In genomic region chr11:72354971-72355728, GRCm38 (mm10) we compare ENCODE assay signal across 8 mouse cellular contexts. TPM values are rescaled to one million over a fixed set of nuclear protein-coding genes. Genes with fewer than 3 reads are reported as not detected.
DNase-seq lines count a peak whose midpoint lies in the region; ATAC-seq and TF ChIP-seq lines count a peak whose summit lies in the region.

No protein-coding gene starts in this region.

- 0 out of 2 replicates have a peak, but pooled peaks have one; percentile 43 for ATAC-seq in forebrain, embryonic 13.5 days
- peak; percentile 65; the same call in 1 of the 2 replicates for ATAC-seq in lung, embryonic 16.5 days (ENCODE audit: low read depth)

- no peaks in the 10 kb centered on the region for H3K36me3 ChIP-seq in ES-Bruce4 (ENCODE audit: control insufficient read depth, insufficient read depth, low read length, poor library complexity, severe bottlenecking)
- H3K36me3 ChIP-seq in forebrain, embryonic 13.5 days (ENCODE audit: poor library complexity, severe bottlenecking) = no peaks in the 10 kb centered on the region
- no peaks in the 10 kb centered on the region for H3K36me3 ChIP-seq in lung, embryonic 16.5 days (ENCODE audit: control insufficient read depth, insufficient read depth, low read length)

- peak; percentile 97 for TF ChIP-seq CTCF in ES-Bruce4 (IDR thresholded peaks at IDR 0.05; ENCODE audit: low read depth, low read length)
- peak; percentile 85 for TF ChIP-seq CTCF in brain, embryonic 14.5 days (IDR thresholded peaks at IDR 0.05; ENCODE audit: borderline replicate concordance, extremely low read depth, insufficient read depth, insufficient read length)

- no peak for TF ChIP-seq POLR2A in ES-Bruce4 (IDR thresholded peaks at IDR 0.05; ENCODE audit: insufficient read depth, low read length)
- TF ChIP-seq POLR2A in brain, embryonic 14.5 days (IDR thresholded peaks at IDR 0.05; ENCODE audit: borderline replicate concordance, extremely low read depth, insufficient read depth, insufficient read length, poor library complexity, severe bottlenecking) = no peak

- peak overlapping the region; percentile 6; the same call in 1 of the 2 replicates for H3K4me3 ChIP-seq in ES-Bruce4 (ENCODE audit: low read depth, low read length)
- H3K4me3 ChIP-seq in forebrain, embryonic 13.5 days = no peak overlapping the region
- no peak overlapping the region for H3K4me3 ChIP-seq in lung, embryonic 16.5 days (ENCODE audit: low read length)

- no peaks in the 10 kb centered on the region for H3K27me3 ChIP-seq in ES-Bruce4 (ENCODE audit: control insufficient read depth, insufficient read depth, low read length, poor library complexity, severe bottlenecking)
- H3K27me3 ChIP-seq in forebrain, embryonic 13.5 days = no peaks in the 10 kb centered on the region
- no peaks in the 10 kb centered on the region for H3K27me3 ChIP-seq in lung, embryonic 16.5 days (ENCODE audit: control insufficient read depth, insufficient read depth, low read depth, low read length)

- WGBS in forebrain, embryonic 13.5 days = 23% methylated on average over 20 of the region's 20 CpGs
- 24% methylated on average over 20 of the region's 20 CpGs for WGBS in lung, embryonic 16.5 days

- no peak for TF ChIP-seq EP300 in ES-Bruce4 (IDR thresholded peaks at IDR 0.05; ENCODE audit: insufficient read depth, low read depth, low read length)

- H3K4me1 ChIP-seq in ES-Bruce4 (ENCODE audit: control insufficient read depth, insufficient read depth, low read length) = peaks cover 2% of the 10 kb centered on the region
- H3K4me1 ChIP-seq in forebrain, embryonic 13.5 days = peaks cover 5% of the 10 kb centered on the region; the same call in 1 of the 2 replicates
- H3K4me1 ChIP-seq in lung, embryonic 16.5 days (replicated peaks; ENCODE audit: control insufficient read depth, insufficient read depth, low read length) = peaks cover 2% of the 10 kb centered on the region; the same call in 1 of the 2 replicates

- no peaks in the 10 kb centered on the region for H3K9me3 ChIP-seq in ES-Bruce4 (replicated peaks; ENCODE audit: control insufficient read depth, insufficient read depth, low read length, poor library complexity, severe bottlenecking)
- no peaks in the 10 kb centered on the region for H3K9me3 ChIP-seq in forebrain, embryonic 13.5 days (replicated peaks)
- no peaks in the 10 kb centered on the region for H3K9me3 ChIP-seq in lung, embryonic 16.5 days (ENCODE audit: control insufficient read depth, low read length)

- H3K9ac ChIP-seq in ES-Bruce4 (ENCODE audit: low read depth, poor library complexity, severe bottlenecking) = no peak overlapping the region
- H3K9ac ChIP-seq in forebrain, embryonic 13.5 days = no peak overlapping the region
- H3K9ac ChIP-seq in lung, embryonic 16.5 days (ENCODE audit: low read length) = no peak overlapping the region

- H3K4me2 ChIP-seq in forebrain, embryonic 13.5 days = peak overlapping the region; percentile 48
- H3K4me2 ChIP-seq in lung, embryonic 16.5 days (ENCODE audit: low read depth, low read length) = peak overlapping the region; percentile 42

- DNase-seq in brain, embryonic 14.5 days (ENCODE audit: low read depth) = peak; percentile 60
- peak; percentile 82 to 86 for DNase-seq in heart, postnatal 14 days
- DNase-seq in layer of hippocampus, adult 18-20 months (ENCODE audit: low spot score in 2 of 2) = peak; percentile 53 to 78
- peak; percentile 74 for DNase-seq in ovary, postnatal 36 days (ENCODE audit: low spot score)
- DNase-seq in thymus, postnatal 25 days = peak; percentile 73

- intact Hi-C loops in heart, postnatal 14 days (cut with DNase I) = loop anchor here (1.0 to 10.0 kb wide), 3 partner anchors 73 to 370 kb away; no protein-coding TSS in a partner anchor

- H3K27ac ChIP-seq in ES-Bruce4 (ENCODE audit: insufficient read depth, low read length) = no peak overlapping the region
- H3K27ac ChIP-seq in forebrain, embryonic 13.5 days = no peak overlapping the region
- no peak overlapping the region for H3K27ac ChIP-seq in lung, embryonic 16.5 days (ENCODE audit: low read length)

RNA-seq across cellular contexts. Expression of gene Tekt1, which starts 7.1 kb away (rescaled TPM):
- 0.64 and 0.87 TPM in 2 replicates for polyA plus RNA-seq in ES-Bruce4 (2011; ENCODE audit: insufficient read depth, insufficient read length, low read depth, missing spikeins)
- polyA plus RNA-seq in brain, embryonic 14.5 days (2012; rRNA removed) = 2.7 and 4.1 TPM in 2 replicates
- polyA plus RNA-seq in forebrain, embryonic 13.5 days (2015; fragmentation: Nextera tagmentation; extraction: Ambion mirVana) = 6.4 and 9.1 TPM in 2 replicates
- total RNA-seq in heart, postnatal 14 days (2021) = under 1 TPM in 1 of 2 experiments, not detected in 1; 0.26 TPM
- total RNA-seq in layer of hippocampus, adult 18-20 months (2021) = 1 to 10 TPM; 1.5 to 3.3 TPM
- polyA plus RNA-seq in lung, embryonic 16.5 days (2015; fragmentation: Nextera tagmentation; extraction: Ambion mirVana) = 17.8 and 22.4 TPM in 2 replicates

RNA-seq across cellular contexts. Expression of gene Fbxo39, which starts 40.9 kb away (rescaled TPM):
- not detected in 2 replicates for polyA plus RNA-seq in ES-Bruce4 (2011; ENCODE audit: insufficient read depth, insufficient read length, low read depth, missing spikeins)
- not detected in 2 replicates for polyA plus RNA-seq in brain, embryonic 14.5 days (2012; rRNA removed)
- polyA plus RNA-seq in forebrain, embryonic 13.5 days (2015; fragmentation: Nextera tagmentation; extraction: Ambion mirVana) = not detected in 2 replicates
- not detected for total RNA-seq in heart, postnatal 14 days (2021)
- not detected for total RNA-seq in layer of hippocampus, adult 18-20 months (2021)
- not detected in 2 replicates for polyA plus RNA-seq in lung, embryonic 16.5 days (2015; fragmentation: Nextera tagmentation; extraction: Ambion mirVana)

RNA-seq across cellular contexts. Expression of gene Xaf1, which starts 53.7 kb away (rescaled TPM):
- 8.2 and 9.0 TPM in 2 replicates for polyA plus RNA-seq in ES-Bruce4 (2011; ENCODE audit: insufficient read depth, insufficient read length, low read depth, missing spikeins)
- 0.62 and 1.4 TPM in 2 replicates for polyA plus RNA-seq in brain, embryonic 14.5 days (2012; rRNA removed)
- 0.98 and 1.8 TPM in 2 replicates for polyA plus RNA-seq in forebrain, embryonic 13.5 days (2015; fragmentation: Nextera tagmentation; extraction: Ambion mirVana)
- 10 to 100 TPM in 1 of 2 experiments, 1 to 10 TPM in 1; 8.9 to 10.7 TPM for total RNA-seq in heart, postnatal 14 days (2021)
- total RNA-seq in layer of hippocampus, adult 18-20 months (2021) = 1 to 10 TPM; 4.2 to 4.6 TPM
- 7.3 and 7.4 TPM in 2 replicates for polyA plus RNA-seq in lung, embryonic 16.5 days (2015; fragmentation: Nextera tagmentation; extraction: Ambion mirVana)

RNA-seq across cellular contexts. Expression of gene Smtnl2, which starts 56.4 kb away (rescaled TPM):
- polyA plus RNA-seq in ES-Bruce4 (2011; ENCODE audit: insufficient read depth, insufficient read length, low read depth, missing spikeins) = 19.7 and 24.3 TPM in 2 replicates
- polyA plus RNA-seq in brain, embryonic 14.5 days (2012; rRNA removed) = 2.1 and 3.4 TPM in 2 replicates
- 2.2 and 2.6 TPM in 2 replicates for polyA plus RNA-seq in forebrain, embryonic 13.5 days (2015; fragmentation: Nextera tagmentation; extraction: Ambion mirVana)
- total RNA-seq in heart, postnatal 14 days (2021) = 10 to 100 TPM; 27.1 to 30.5 TPM
- total RNA-seq in layer of hippocampus, adult 18-20 months (2021) = 1 to 10 TPM; 1.3 to 2.9 TPM
- polyA plus RNA-seq in lung, embryonic 16.5 days (2015; fragmentation: Nextera tagmentation; extraction: Ambion mirVana) = 133 and 136 TPM in 2 replicates
